Mouse (Mus musculus): Measurements from ENCODE around the gene Atp10a.

GRCm38 (mm10) chr7:58843767-58844445 lies 187.9 kb downstream of the Atp10a start:
- TF ChIP-seq POLR2A (IDR thresholded peaks at IDR 0.05; ENCODE audit: extremely low read depth, insufficient read depth, low read length) (peak; percentile 74), CTCF (IDR thresholded peaks at IDR 0.05; ENCODE audit: extremely low read depth, insufficient read depth, low read length) (no peak)
